Mouse (Mus musculus): ENCODE results near the gene Tctex1d4. TPM values are rescaled to one million over a fixed set of nuclear protein-coding genes. Genes with fewer than 3 reads are reported as not detected.

Tctex1d4 gene
- polyA plus RNA-seq, 1 experiment from 2014 or later: not detected

DNA sequence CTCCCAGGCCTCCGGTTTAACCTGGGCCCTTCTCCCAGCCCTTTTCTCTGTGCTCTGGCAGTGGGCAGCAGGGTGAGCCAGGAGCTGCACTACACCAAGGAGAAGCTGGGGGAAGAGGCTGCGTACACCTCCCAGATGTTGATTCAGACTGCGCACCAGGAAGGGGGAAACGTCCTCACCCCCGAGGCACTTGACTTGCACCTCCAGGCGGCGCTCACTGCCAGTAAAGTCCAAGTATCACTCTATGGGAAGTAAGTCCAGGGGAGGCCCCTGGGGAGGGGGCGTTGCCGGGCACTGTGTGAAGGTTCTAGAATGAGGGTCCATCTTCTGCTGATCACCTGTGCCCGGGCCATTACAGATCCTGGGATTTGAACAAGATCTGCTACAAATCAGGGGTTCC is 21.9 kb upstream of the Tctex1d4 start:
- Histone ChIP-seq H3K36me3 (no peaks in the 10 kb centered on the region), H3K27ac (no peak overlapping the region), H3K4me1 (replicated peaks) (no peaks in the 10 kb centered on the region), H3K4me3 (replicated peaks) (no peak overlapping the region), H3K27me3 (no peaks in the 10 kb centered on the region), H3K9ac (no peak overlapping the region), H3K4me2 (no peak overlapping the region), H3K9me3 (replicated peaks) (no peaks in the 10 kb centered on the region)
- ATAC-seq (ENCODE audit: low read depth): no peak
- DNase-seq: no peak
- 69% methylated on average over 10 of the region's 10 CpGs for WGBS (ENCODE audit: insufficient replicate concordance)

DNA sequence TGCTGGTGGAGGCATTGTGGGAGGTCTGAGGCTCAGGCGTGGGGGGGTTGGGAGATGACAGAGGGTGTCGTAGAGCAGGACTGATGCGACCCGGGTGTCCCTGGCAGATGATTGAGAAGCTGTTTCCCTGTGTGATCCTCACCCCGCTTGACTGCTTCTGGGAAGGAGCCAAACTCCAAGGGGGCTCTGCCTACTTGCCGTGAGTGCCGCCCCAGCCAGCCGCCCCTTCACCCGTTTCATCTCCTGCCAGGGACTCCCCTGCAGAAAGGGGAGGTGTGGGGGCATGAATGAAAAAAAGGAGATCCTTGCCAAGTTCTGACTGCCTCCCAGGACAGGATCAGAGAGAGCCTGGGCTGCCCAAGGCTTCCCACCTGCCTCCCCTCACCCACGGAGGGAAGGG is 21.5 kb upstream of the Tctex1d4 start:
- WGBS (ENCODE audit: insufficient replicate concordance): 69% methylated on average over 10 of the region's 10 CpGs
- no peaks in the 10 kb centered on the region for H3K9me3 ChIP-seq (replicated peaks)
- H3K4me1 ChIP-seq (replicated peaks): no peaks in the 10 kb centered on the region
- H3K4me2 ChIP-seq: no peak overlapping the region
- DNase-seq (no peak), ATAC-seq (ENCODE audit: low read depth) (no peak)
- H3K36me3 ChIP-seq: no peaks in the 10 kb centered on the region
- H3K9ac ChIP-seq: no peak overlapping the region
- no peak overlapping the region for H3K27ac ChIP-seq
- H3K27me3 ChIP-seq: no peaks in the 10 kb centered on the region
- no peak overlapping the region for H3K4me3 ChIP-seq (replicated peaks)

DNA sequence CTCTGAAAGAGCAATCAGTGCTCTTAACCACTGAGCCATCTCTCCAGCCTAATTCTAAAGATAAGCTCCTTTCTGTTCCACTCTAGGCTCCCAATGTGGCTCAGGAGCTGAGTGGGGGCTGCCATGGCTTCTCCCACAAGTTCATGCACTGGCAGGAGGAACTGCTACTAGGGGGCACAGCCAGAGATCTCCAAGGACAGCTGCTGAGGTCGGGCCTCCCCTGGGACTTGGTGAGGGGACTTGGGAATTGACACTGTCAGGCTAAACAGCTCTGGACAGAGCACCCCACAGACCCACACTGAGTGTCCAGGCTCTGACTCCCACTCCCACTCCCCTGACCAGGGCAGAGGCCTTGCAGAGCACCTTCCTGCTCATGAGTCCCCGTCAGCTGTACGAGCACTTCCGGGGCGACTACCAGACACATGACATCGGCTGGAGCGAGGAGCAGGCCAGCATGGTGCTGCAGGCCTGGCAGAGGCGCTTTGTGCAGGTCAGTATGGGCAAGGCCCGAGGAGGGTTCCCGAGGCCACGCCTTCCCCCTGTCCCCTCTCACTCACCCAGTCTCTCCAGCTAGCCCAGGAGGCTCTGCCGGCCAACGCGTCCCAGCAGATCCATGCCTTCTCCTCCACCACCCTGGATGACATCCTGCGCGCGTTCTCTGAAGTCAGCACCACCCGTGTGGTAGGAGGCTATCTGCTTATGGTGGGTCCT is 18.6 kb upstream of the Tctex1d4 start:
- Histone ChIP-seq H3K4me3 (replicated peaks) (no peak overlapping the region), H3K4me1 (replicated peaks) (no peaks in the 10 kb centered on the region), H3K27ac (no peak overlapping the region), H3K9ac (no peak overlapping the region), H3K27me3 (no peaks in the 10 kb centered on the region), H3K36me3 (no peaks in the 10 kb centered on the region), H3K4me2 (no peak overlapping the region), H3K9me3 (replicated peaks) (no peaks in the 10 kb centered on the region)
- DNase-seq (no peak), ATAC-seq (ENCODE audit: low read depth) (no peak)
- WGBS (ENCODE audit: insufficient replicate concordance): 79% methylated on average over 18 of the region's 18 CpGs

DNA sequence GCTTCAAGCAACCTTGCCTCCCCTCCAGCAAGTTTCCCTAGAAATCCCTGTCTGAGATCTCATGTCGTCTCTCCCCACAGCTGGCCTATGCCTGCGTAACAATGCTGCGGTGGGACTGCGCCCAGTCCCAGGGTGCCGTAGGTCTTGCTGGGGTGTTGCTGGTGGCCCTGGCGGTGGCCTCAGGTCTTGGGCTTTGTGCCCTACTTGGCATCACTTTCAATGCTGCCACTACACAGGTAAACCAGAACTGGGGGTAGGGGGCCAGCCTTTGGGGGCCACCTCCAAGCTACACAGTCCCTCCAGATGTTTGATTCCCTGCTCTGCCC is 18.1 kb upstream of the Tctex1d4 start:
- no peak for DNase-seq
- H3K9me3 ChIP-seq (replicated peaks): no peaks in the 10 kb centered on the region
- H3K4me1 ChIP-seq (replicated peaks): no peaks in the 10 kb centered on the region
- H3K27me3 ChIP-seq: no peaks in the 10 kb centered on the region
- 91% methylated on average over 6 of the region's 6 CpGs for WGBS (ENCODE audit: insufficient replicate concordance)
- no peak for ATAC-seq (ENCODE audit: low read depth)
- H3K9ac ChIP-seq: no peak overlapping the region
- H3K4me3 ChIP-seq (replicated peaks): no peak overlapping the region
- no peak overlapping the region for H3K4me2 ChIP-seq
- H3K36me3 ChIP-seq: no peaks in the 10 kb centered on the region
- H3K27ac ChIP-seq: no peak overlapping the region

DNA sequence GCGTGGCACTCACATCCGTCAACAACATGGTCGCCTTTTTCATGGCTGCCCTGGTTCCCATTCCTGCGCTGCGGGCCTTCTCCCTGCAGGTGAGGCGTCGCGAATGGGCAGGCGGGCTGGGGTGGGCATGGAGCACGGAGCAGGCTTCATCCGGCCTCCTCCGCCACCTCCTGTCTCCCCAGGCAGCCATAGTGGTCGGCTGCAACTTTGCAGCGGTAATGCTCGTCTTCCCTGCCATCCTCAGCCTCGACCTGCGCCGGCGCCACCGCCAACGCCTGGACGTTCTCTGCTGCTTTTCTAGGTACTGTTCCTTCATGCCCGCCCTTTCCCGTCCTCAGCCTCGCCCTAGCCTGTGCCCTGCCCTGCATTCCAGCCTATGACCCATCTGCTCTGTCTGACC is 17.3 kb upstream of the Tctex1d4 start:
- no peak for ATAC-seq (ENCODE audit: low read depth)
- Histone ChIP-seq H3K4me1 (replicated peaks) (no peaks in the 10 kb centered on the region), H3K9ac (no peak overlapping the region), H3K4me3 (replicated peaks) (no peak overlapping the region), H3K9me3 (replicated peaks) (no peaks in the 10 kb centered on the region), H3K36me3 (no peaks in the 10 kb centered on the region), H3K27ac (no peak overlapping the region), H3K4me2 (no peak overlapping the region), H3K27me3 (no peaks in the 10 kb centered on the region)
- 84% methylated on average over 25 of the region's 25 CpGs for WGBS (ENCODE audit: insufficient replicate concordance)
- no peak for DNase-seq

DNA sequence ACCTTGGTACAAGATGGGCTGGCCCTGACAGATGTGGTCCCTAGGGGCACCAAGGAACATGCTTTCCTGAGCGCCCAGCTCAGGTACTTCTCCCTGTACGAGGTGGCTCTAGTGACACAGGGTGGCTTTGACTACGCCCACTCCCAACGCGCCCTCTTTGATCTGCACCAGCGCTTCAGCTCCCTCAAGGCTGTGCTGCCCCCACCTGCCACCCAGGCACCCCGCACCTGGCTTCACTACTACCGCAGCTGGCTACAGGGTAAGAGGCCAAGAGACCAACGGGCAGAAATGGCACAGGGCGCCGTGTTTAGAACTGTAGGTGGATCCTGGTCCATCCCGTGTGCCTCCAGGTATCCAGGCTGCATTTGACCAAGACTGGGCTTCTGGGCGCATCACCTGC is 16.3 kb upstream of the Tctex1d4 start:
- Histone ChIP-seq H3K4me3 (replicated peaks) (no peak overlapping the region), H3K27me3 (no peaks in the 10 kb centered on the region), H3K36me3 (no peaks in the 10 kb centered on the region), H3K4me2 (no peak overlapping the region), H3K4me1 (replicated peaks) (no peaks in the 10 kb centered on the region), H3K27ac (no peak overlapping the region), H3K9ac (no peak overlapping the region), H3K9me3 (replicated peaks) (no peaks in the 10 kb centered on the region)
- DNase-seq: no peak
- no peak for ATAC-seq (ENCODE audit: low read depth)
- WGBS (ENCODE audit: insufficient replicate concordance): 84% methylated on average over 13 of the region's 13 CpGs

DNA sequence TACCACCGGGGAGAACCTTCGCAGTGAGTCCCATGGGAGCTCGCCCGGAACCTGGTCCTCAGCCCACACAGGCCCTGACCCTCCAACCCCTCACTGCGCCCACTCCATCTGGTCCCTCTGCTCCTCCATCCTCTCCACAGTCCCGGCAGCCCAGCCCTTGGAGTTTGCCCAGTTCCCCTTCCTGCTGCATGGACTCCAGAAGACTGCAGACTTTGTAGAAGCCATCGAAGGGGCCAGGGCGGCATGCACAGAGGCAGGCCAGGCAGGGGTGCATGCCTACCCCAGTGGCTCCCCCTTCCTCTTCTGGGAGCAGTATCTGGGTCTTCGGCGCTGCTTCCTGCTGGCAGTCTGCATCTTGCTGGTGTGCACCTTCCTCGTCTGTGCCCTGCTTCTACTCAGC is 15.6 kb upstream of the Tctex1d4 start:
- H3K4me1 ChIP-seq (replicated peaks): no peaks in the 10 kb centered on the region
- H3K9ac ChIP-seq: no peak overlapping the region
- ATAC-seq (ENCODE audit: low read depth) (no peak), DNase-seq (no peak)
- H3K4me2 ChIP-seq: no peak overlapping the region
- no peaks in the 10 kb centered on the region for H3K36me3 ChIP-seq
- no peaks in the 10 kb centered on the region for H3K9me3 ChIP-seq (replicated peaks)
- no peaks in the 10 kb centered on the region for H3K27me3 ChIP-seq
- no peak overlapping the region for H3K27ac ChIP-seq
- WGBS (ENCODE audit: insufficient replicate concordance): 73% methylated on average over 11 of the region's 11 CpGs
- no peak overlapping the region for H3K4me3 ChIP-seq (replicated peaks)

DNA sequence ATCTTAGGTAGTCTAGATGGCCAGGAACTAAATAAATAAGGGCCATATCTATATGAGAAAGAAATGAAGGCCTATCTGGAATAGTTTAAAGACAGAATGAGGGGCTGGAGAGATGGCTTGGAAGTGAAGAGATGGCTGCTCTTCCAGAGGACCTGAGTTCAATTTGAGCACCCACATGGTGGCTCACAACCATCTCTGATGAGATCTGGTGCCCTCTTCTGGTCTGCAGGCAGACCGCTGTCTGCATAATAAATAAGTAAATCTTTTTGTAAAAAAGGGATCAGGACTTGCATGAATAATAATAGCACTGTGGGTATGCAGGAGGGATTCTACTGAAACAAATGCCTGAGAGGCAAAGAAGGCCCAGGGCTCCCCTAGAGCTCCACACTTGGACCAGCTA is 13.4 kb upstream of the Tctex1d4 start:
- DNase-seq: no peak
- H3K4me3 ChIP-seq (replicated peaks): no peak overlapping the region

DNA sequence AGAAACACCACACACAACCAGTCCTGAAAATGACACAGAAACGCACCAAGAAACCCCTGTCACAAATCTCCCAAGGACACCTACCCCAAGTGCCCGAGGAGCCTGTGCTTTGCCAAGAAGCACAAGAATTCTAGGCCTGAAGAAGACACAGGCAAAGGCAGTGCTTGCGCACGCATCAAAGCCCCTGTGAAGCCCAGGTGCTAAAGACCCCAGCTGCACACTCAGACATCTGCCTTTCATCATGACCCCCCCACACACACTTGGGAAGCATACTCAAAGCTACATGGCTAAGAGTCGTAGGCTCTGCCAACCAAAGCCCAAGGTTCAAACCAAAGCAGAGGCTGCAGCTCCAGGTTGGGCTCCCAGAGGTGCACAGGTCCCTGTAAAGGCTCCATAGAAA is 11.0 kb upstream of the Tctex1d4 start:
- H3K9ac ChIP-seq: no peak overlapping the region
- DNase-seq: no peak
- no peaks in the 10 kb centered on the region for H3K36me3 ChIP-seq
- no peak overlapping the region for H3K4me3 ChIP-seq (replicated peaks)
- WGBS (ENCODE audit: insufficient replicate concordance): 77% methylated on average over 5 of the region's 5 CpGs
- no peak for ATAC-seq (ENCODE audit: low read depth)
- no peaks in the 10 kb centered on the region for H3K27me3 ChIP-seq
- peaks cover 7% of the 10 kb centered on the region for H3K4me1 ChIP-seq (replicated peaks)
- no peaks in the 10 kb centered on the region for H3K9me3 ChIP-seq (replicated peaks)
- H3K27ac ChIP-seq: no peak overlapping the region
- no peak overlapping the region for H3K4me2 ChIP-seq

More for the DNA sequence above, 13.4 kb upstream of the Tctex1d4 start:
- ATAC-seq (ENCODE audit: low read depth): no peak
- Histone ChIP-seq H3K27me3 (no peaks in the 10 kb centered on the region), H3K27ac (no peak overlapping the region), H3K4me2 (no peak overlapping the region), H3K36me3 (no peaks in the 10 kb centered on the region), H3K4me1 (replicated peaks) (no peaks in the 10 kb centered on the region; the same call in 1 of the 2 replicates), H3K9me3 (replicated peaks) (no peaks in the 10 kb centered on the region), H3K9ac (no peak overlapping the region)
- 94% methylated on average over 1 of the region's 1 CpGs for WGBS (ENCODE audit: insufficient replicate concordance)

DNA sequence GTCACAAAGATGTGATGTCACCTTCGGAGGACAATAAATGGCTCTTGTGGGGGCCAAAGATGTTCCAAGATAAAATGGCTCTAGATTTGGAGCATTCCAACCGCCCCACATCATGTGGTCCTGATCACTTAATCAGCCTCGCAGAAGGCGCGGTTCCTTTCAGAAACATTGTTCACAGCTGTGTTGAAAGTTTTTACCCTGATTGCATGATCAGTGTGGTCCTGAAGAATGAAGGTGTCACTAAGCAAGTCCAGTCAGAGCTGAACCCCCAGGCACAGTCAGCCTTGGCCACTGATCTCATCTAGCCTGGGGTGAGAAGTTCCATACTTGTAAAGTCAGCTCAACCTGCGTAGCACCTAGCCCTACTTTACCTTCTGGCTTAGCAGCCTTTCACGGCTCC is 8.7 kb upstream of the Tctex1d4 start:
- H3K9me3 ChIP-seq (replicated peaks): no peaks in the 10 kb centered on the region
- ATAC-seq (ENCODE audit: low read depth): no peak
- no peaks in the 10 kb centered on the region for H3K36me3 ChIP-seq
- H3K4me2 ChIP-seq: no peak overlapping the region
- H3K27ac ChIP-seq: no peak overlapping the region
- WGBS (ENCODE audit: insufficient replicate concordance): 86% methylated on average over 7 of the region's 7 CpGs
- H3K9ac ChIP-seq: no peak overlapping the region
- no peak overlapping the region for H3K4me3 ChIP-seq (replicated peaks)
- no peak for DNase-seq
- H3K27me3 ChIP-seq: no peaks in the 10 kb centered on the region
- peaks cover 19% of the 10 kb centered on the region for H3K4me1 ChIP-seq (replicated peaks)

DNA sequence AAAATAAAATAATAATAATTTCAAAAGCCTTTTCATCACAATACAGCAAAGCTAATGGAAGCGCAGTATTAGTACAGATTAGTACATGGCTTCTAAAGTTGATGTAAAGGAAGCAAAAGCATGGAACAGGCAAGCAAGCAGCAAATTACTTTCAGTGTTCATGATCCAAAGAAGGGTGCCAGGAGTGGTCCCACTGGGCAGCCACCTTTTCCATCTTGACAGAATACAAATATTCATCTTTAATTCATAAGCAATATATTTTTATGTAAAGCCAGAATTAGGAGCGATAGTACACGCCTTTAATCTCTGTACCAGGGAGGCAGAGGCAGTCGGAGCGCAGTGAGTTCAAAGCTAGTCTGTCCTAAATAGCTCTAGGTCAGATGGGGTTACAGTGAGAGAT is 7.0 kb upstream of the Tctex1d4 start:
- no peaks in the 10 kb centered on the region for H3K36me3 ChIP-seq
- no peaks in the 10 kb centered on the region for H3K9me3 ChIP-seq (replicated peaks)
- ATAC-seq (ENCODE audit: low read depth) (no peak), DNase-seq (no peak)
- peak overlapping the region; percentile 95 for H3K4me2 ChIP-seq
- peak overlapping the region; percentile 79 for H3K9ac ChIP-seq
- no peaks in the 10 kb centered on the region for H3K27me3 ChIP-seq
- peak overlapping the region; percentile 69 for H3K4me3 ChIP-seq (replicated peaks)
- WGBS (ENCODE audit: insufficient replicate concordance): 77% methylated on average over 5 of the region's 5 CpGs
- H3K4me1 ChIP-seq (replicated peaks): peaks cover 30% of the 10 kb centered on the region
- H3K27ac ChIP-seq: peak overlapping the region; percentile 81

DNA sequence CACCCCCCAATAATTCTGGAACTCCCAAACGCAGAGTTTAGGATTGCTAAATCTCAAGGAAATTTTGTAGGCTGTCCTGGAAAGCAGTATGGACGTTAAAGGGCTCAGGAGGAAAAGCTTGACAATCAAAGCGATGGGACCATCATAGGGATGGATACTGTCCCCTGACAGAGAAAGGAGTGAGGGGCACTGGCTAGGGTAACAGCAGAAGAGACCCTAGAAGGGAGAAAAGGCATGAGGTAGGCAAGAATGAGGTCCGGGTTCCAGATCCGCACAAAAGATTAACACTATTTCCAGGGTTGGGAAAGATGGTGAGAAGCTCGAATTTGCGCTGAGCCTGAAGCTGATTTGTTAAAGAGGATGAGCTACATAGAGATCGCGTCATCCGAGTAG is 6.5 kb upstream of the Tctex1d4 start:
- no peak for DNase-seq
- 7% methylated on average over 10 of the region's 10 CpGs for WGBS (ENCODE audit: insufficient replicate concordance)
- Histone ChIP-seq H3K4me1 (replicated peaks) (peaks cover 34% of the 10 kb centered on the region), H3K4me3 (replicated peaks) (peak overlapping the region; percentile 69), H3K4me2 (peak overlapping the region; percentile 95), H3K36me3 (no peaks in the 10 kb centered on the region), H3K27ac (peak overlapping the region; percentile 81), H3K9me3 (replicated peaks) (no peaks in the 10 kb centered on the region), H3K27me3 (no peaks in the 10 kb centered on the region), H3K9ac (peak overlapping the region; percentile 79)
- ATAC-seq (ENCODE audit: low read depth): 0 out of 2 replicates have a peak, but pooled peaks have one; percentile 6

All from liver, embryonic 13.5 days (tissue).